Comparison of ENCODE assay signal across 19 mouse cellular contexts in genomic region chr3:138131168-138131567, GRCm38 (mm10). TPM values are rescaled to one million over a fixed set of nuclear protein-coding genes. Genes with fewer than 3 reads are reported as not detected.
DNase-seq lines count a peak whose midpoint lies in the region; ATAC-seq and TF ChIP-seq lines count a peak whose summit lies in the region.
"Had no signal": no experiment of that assay in that cellular context is flagged by ENCODE, and none has a peak within 500 bp of the region (broad histone marks: within the 10 kb centered on the region; RNA-seq: fewer than 3 reads in every experiment).

No protein-coding gene starts in this region.

- H3K9me3 ChIP-seq in intestine, embryonic 15.5 days: no peaks in the 10 kb centered on the region
- H3K9me3 ChIP-seq: embryonic facial prominence, embryonic 10.5 days; lung, embryonic 15.5 days; midbrain, embryonic 13.5 days; neural tube, embryonic 15.5 days had no signal

- H3K27me3 ChIP-seq in intestine, embryonic 15.5 days (replicated peaks): no peaks in the 10 kb centered on the region
- no peaks in the 10 kb centered on the region for H3K27me3 ChIP-seq in liver, adult 2 months (ENCODE audit: control insufficient read depth, insufficient read depth, low read length)
- H3K27me3 ChIP-seq in small intestine, adult 2 months (ENCODE audit: control insufficient read depth, insufficient read depth, low read length): no peaks in the 10 kb centered on the region
- H3K27me3 ChIP-seq: lung, embryonic 15.5 days; midbrain, embryonic 13.5 days; neural tube, embryonic 15.5 days had no signal

- peaks cover 23% of the 10 kb centered on the region for H3K79me2 ChIP-seq in liver, adult 2 months (ENCODE audit: control insufficient read depth, insufficient read depth, low read length)

- no peaks in the 10 kb centered on the region for H3K36me3 ChIP-seq in intestine, embryonic 15.5 days
- H3K36me3 ChIP-seq in liver, adult 2 months (ENCODE audit: control insufficient read depth, insufficient read depth, low read length): peaks cover 4% of the 10 kb centered on the region; the same call in 1 of the 2 replicates
- H3K36me3 ChIP-seq in small intestine, adult 2 months (ENCODE audit: control insufficient read depth, insufficient read depth, low read length): peaks cover 15% of the 10 kb centered on the region; the same call in 1 of the 2 replicates
- H3K36me3 ChIP-seq: embryonic facial prominence, embryonic 10.5 days; lung, embryonic 15.5 days; midbrain, embryonic 13.5 days; neural tube, embryonic 15.5 days had no signal

- H3K4me1 ChIP-seq in intestine, embryonic 15.5 days (replicated peaks): no peaks in the 10 kb centered on the region
- H3K4me1 ChIP-seq in liver, adult 2 months (ENCODE audit: control insufficient read depth, insufficient read depth, low read length): peaks cover 25% of the 10 kb centered on the region
- peaks cover 14% of the 10 kb centered on the region; the same call in 1 of the 2 replicates for H3K4me1 ChIP-seq in small intestine, adult 2 months (ENCODE audit: control insufficient read depth, insufficient read depth, insufficient read length, low read length)
- H3K4me1 ChIP-seq: lung, embryonic 15.5 days; neural tube, embryonic 15.5 days had no signal

- H3K27ac ChIP-seq in intestine, embryonic 15.5 days: peak overlapping the region; percentile 52
- H3K27ac ChIP-seq in liver, adult 2 months (replicated peaks; ENCODE audit: insufficient read depth, low read depth, low read length): peak overlapping the region; percentile 66
- H3K27ac ChIP-seq in small intestine, adult 2 months (ENCODE audit: insufficient read depth, low read depth, low read length): peak overlapping the region; percentile 95
- H3K27ac ChIP-seq: embryonic facial prominence, embryonic 10.5 days; gastrocnemius, adult 2 months; left cerebral cortex, adult 2 months; lung, embryonic 15.5 days; midbrain, embryonic 13.5 days; neural tube, embryonic 15.5 days had no signal

- no peak overlapping the region for H3K9ac ChIP-seq in intestine, embryonic 15.5 days
- peak overlapping the region; percentile 75 for H3K9ac ChIP-seq in liver, adult 2 months (ENCODE audit: low read depth, low read length)
- H3K9ac ChIP-seq: forebrain, postnatal 0 days; lung, embryonic 15.5 days; midbrain, embryonic 13.5 days; neural tube, embryonic 15.5 days had no signal

- no peak overlapping the region for H3K4me2 ChIP-seq in intestine, embryonic 15.5 days (replicated peaks)
- H3K4me2 ChIP-seq: lung, embryonic 15.5 days; midbrain, embryonic 13.5 days; neural tube, embryonic 15.5 days had no signal

- no peak for TF ChIP-seq CTCF in liver, adult 2 months (IDR thresholded peaks at IDR 0.05; ENCODE audit: low read depth, low read length)
- TF ChIP-seq CTCF in small intestine, adult 2 months (IDR thresholded peaks at IDR 0.05; ENCODE audit: extremely low read depth, insufficient read length, insufficient replicate concordance, low read depth, low read length): no peak

- H3K4me3 ChIP-seq in intestine, embryonic 15.5 days (replicated peaks): peak overlapping the region; percentile 26
- H3K4me3 ChIP-seq in liver, adult 2 months (ENCODE audit: insufficient read depth, low read depth, low read length): peak overlapping the region; percentile 64
- H3K4me3 ChIP-seq in small intestine, adult 2 months (ENCODE audit: low read depth, low read length): peak overlapping the region; percentile 55
- H3K4me3 ChIP-seq: embryonic facial prominence, embryonic 10.5 days; gastrocnemius, adult 2 months; left cerebral cortex, adult 2 months; lung, embryonic 15.5 days; midbrain, embryonic 13.5 days; myocyte; neural tube, embryonic 15.5 days had no signal

- DNase-seq in kidney, adult 18-20 months: peak; percentile 13
- DNase-seq in kidney, postnatal 4 days: no peak
- peak; percentile 98 for DNase-seq in liver, adult 2 months (ENCODE audit: extremely low read depth, low read depth, low spot score)
- DNase-seq in right cerebral cortex, postnatal 10 days (ENCODE audit: low spot score in 2 of 2): no peak
- no peak for DNase-seq in spleen, postnatal 36 days (ENCODE audit: low spot score in 2 of 2)
- DNase-seq: cerebellum, postnatal 25 days; forebrain, postnatal 0 days; gastrocnemius, adult 2 months; right cerebral cortex, postnatal 4 days; thymus, postnatal 14 days had no signal

- 37% methylated on average over 9 of the region's 9 CpGs for WGBS in intestine, embryonic 15.5 days
- WGBS in liver, adult 2 months: 9% methylated on average over 9 of the region's 9 CpGs
- WGBS in small intestine, adult 2 months: 23% methylated on average over 9 of the region's 9 CpGs

- peak; percentile 88 for TF ChIP-seq POLR2A in liver, adult 2 months (IDR thresholded peaks at IDR 0.05; ENCODE audit: extremely low read depth, insufficient read depth, low read length)
- peak; percentile 96 for TF ChIP-seq POLR2A in small intestine, adult 2 months (IDR thresholded peaks at IDR 0.05; ENCODE audit: low read depth, low read length)

- peak; percentile 75 for ATAC-seq in intestine, embryonic 15.5 days
- ATAC-seq: forebrain, postnatal 0 days; inflammation-experienced regulatory T-cells, adult 6 months; midbrain, embryonic 13.5 days had no signal

RNA-seq across cellular contexts. Expression of gene Trmt10a, which starts 12.1 kb away (rescaled TPM):
- polyA plus RNA-seq in intestine, embryonic 15.5 days (2015; fragmentation: Nextera tagmentation; extraction: Ambion mirVana): 8.8 and 12.9 TPM in 2 replicates
- total RNA-seq in liver, adult 2 months (2014; rRNA removed): 2.3 and 3.8 TPM in 2 replicates
- 0.95 and 1.0 TPM in 2 replicates for polyA plus RNA-seq in liver, adult 2 months (2012; rRNA removed)
- polyA plus RNA-seq in small intestine, adult 2 months (2012; rRNA removed): 0.14 and 0.24 TPM in 2 replicates

RNA-seq across cellular contexts. Expression of gene Mttp, which starts 13.6 kb away (rescaled TPM):
- 228 and 249 TPM in 2 replicates for polyA plus RNA-seq in intestine, embryonic 15.5 days (2015; fragmentation: Nextera tagmentation; extraction: Ambion mirVana)
- 183 and 204 TPM in 2 replicates for total RNA-seq in liver, adult 2 months (2014; rRNA removed)
- polyA plus RNA-seq in liver, adult 2 months (2012; rRNA removed): 51.7 and 56.0 TPM in 2 replicates
- polyA plus RNA-seq in small intestine, adult 2 months (2012; rRNA removed): 60.5 and 108 TPM in 2 replicates

Comparison
In these comparisons a context has a peak if more than half of its experiments do, and no peak if none do; other contexts are left out.
1. DNase-seq: peak in kidney, adult 18-20 months (single experiment) and liver, adult 2 months (single experiment); none in kidney, postnatal 4 days (0 of 2), right cerebral cortex, postnatal 10 days (0 of 2) and spleen, postnatal 36 days (0 of 2).
2. Peak in every context shown above with its lines, with median percentiles within 50 percentile points of each other: H3K27ac ChIP-seq and H3K4me3 ChIP-seq.